Mouse (Mus musculus): ENCODE measurements around the gene Tas2r109.

GRCm38 (mm10) chr6:132950802-132951201 lies 30.0 kb downstream of the Tas2r109 start, which contains the start of gene Tas2r129:
- TF ChIP-seq CTCF (IDR thresholded peaks at IDR 0.05; ENCODE audit: low read depth) (no peak), EP300 (IDR thresholded peaks at IDR 0.05; ENCODE audit: low read depth) (no peak)

Measured in liver, embryonic 14.5 days (tissue).